Mouse (Mus musculus): ENCODE results near the gene Rims4. TPM values are rescaled to one million over a fixed set of nuclear protein-coding genes. Genes with fewer than 3 reads are reported as not detected.

Rims4 gene
- total and polyA plus RNA-seq, 2 experiments from 2014 or later = 0.07 to 0.08 TPM

- H3K27ac ChIP-seq (ENCODE audit: low read depth) = no peak overlapping the region
- H3K27me3 ChIP-seq (ENCODE audit: control insufficient read depth, insufficient read depth, low read length) = peaks cover 54% of the 10 kb centered on the region
- no peaks in the 10 kb centered on the region for H3K4me1 ChIP-seq (ENCODE audit: control insufficient read depth, insufficient read depth)
- ATAC-seq (ENCODE audit: insufficient read depth, low read depth) (no peak), DNase-seq (ENCODE audit: low spot score) (no peak)
- no peak overlapping the region for H3K4me2 ChIP-seq (ENCODE audit: low read depth, low read length)
- H3K9me3 ChIP-seq (replicated peaks; ENCODE audit: control insufficient read depth, low read length) = no peaks in the 10 kb centered on the region
- no peak overlapping the region for H3K4me3 ChIP-seq (ENCODE audit: low read depth, low read length)
- 88% methylated on average over 5 of the region's 5 CpGs for WGBS
- H3K36me3 ChIP-seq (replicated peaks; ENCODE audit: control insufficient read depth, insufficient read depth, low read length) = no peaks in the 10 kb centered on the region
- TF ChIP-seq EP300 (IDR thresholded peaks at IDR 0.05; ENCODE audit: low read depth) (no peak), CTCF (IDR thresholded peaks at IDR 0.05; ENCODE audit: low read depth) (no peak)
- H3K9ac ChIP-seq (replicated peaks; ENCODE audit: low read depth, low read length) = no peak overlapping the region
Measured at GRCm38 (mm10) chr2:163865311-163865710, 53.2 kb downstream of the Rims4 start.

GRCm38 (mm10) chr2:163858254-163858947 lies 60.1 kb downstream of the Rims4 start:
- TF ChIP-seq CTCF (IDR thresholded peaks at IDR 0.05; ENCODE audit: low read depth) (peak; percentile 63), EP300 (IDR thresholded peaks at IDR 0.05; ENCODE audit: low read depth) (no peak)
- ATAC-seq (ENCODE audit: insufficient read depth, low read depth) = peak; percentile 31; the same call in 1 of the 2 replicates
- H3K27ac ChIP-seq (ENCODE audit: low read depth) = no peak overlapping the region
- H3K4me2 ChIP-seq (ENCODE audit: low read depth, low read length) = no peak overlapping the region
- no peaks in the 10 kb centered on the region for H3K4me1 ChIP-seq (ENCODE audit: control insufficient read depth, insufficient read depth)
- 0 out of 2 replicates have a peak overlapping the region, but pooled peaks have one; percentile 0 for H3K4me3 ChIP-seq (ENCODE audit: low read depth, low read length)
- no peak overlapping the region for H3K9ac ChIP-seq (replicated peaks; ENCODE audit: low read depth, low read length)
- 13% methylated on average over 49 of the region's 50 CpGs for WGBS
- DNase-seq (ENCODE audit: low spot score) = no peak
- peaks cover 92% of the 10 kb centered on the region for H3K27me3 ChIP-seq (ENCODE audit: control insufficient read depth, insufficient read depth, low read length)
- H3K36me3 ChIP-seq (replicated peaks; ENCODE audit: control insufficient read depth, insufficient read depth, low read length) = no peaks in the 10 kb centered on the region
- no peaks in the 10 kb centered on the region for H3K9me3 ChIP-seq (replicated peaks; ENCODE audit: control insufficient read depth, low read length)

- no peaks in the 10 kb centered on the region for H3K4me1 ChIP-seq (ENCODE audit: control insufficient read depth, insufficient read depth)
- H3K4me2 ChIP-seq (ENCODE audit: low read depth, low read length) = no peak overlapping the region
- WGBS = 73% methylated on average over 6 of the region's 6 CpGs
- no peak overlapping the region for H3K4me3 ChIP-seq (ENCODE audit: low read depth, low read length)
- ATAC-seq (ENCODE audit: insufficient read depth, low read depth) (no peak), DNase-seq (ENCODE audit: low spot score) (no peak)
- TF ChIP-seq EP300 (IDR thresholded peaks at IDR 0.05; ENCODE audit: low read depth) = no peak
- TF ChIP-seq CTCF (IDR thresholded peaks at IDR 0.05; ENCODE audit: low read depth) = no peak
- H3K27ac ChIP-seq (ENCODE audit: low read depth) = no peak overlapping the region
- peaks cover 91% of the 10 kb centered on the region for H3K27me3 ChIP-seq (ENCODE audit: control insufficient read depth, insufficient read depth, low read length)
- H3K9me3 ChIP-seq (replicated peaks; ENCODE audit: control insufficient read depth, low read length) = no peaks in the 10 kb centered on the region
- no peaks in the 10 kb centered on the region for H3K36me3 ChIP-seq (replicated peaks; ENCODE audit: control insufficient read depth, insufficient read depth, low read length)
- H3K9ac ChIP-seq (replicated peaks; ENCODE audit: low read depth, low read length) = no peak overlapping the region
Measured at GRCm38 (mm10) chr2:163857233-163857632, 61.2 kb downstream of the Rims4 start.

DNA sequence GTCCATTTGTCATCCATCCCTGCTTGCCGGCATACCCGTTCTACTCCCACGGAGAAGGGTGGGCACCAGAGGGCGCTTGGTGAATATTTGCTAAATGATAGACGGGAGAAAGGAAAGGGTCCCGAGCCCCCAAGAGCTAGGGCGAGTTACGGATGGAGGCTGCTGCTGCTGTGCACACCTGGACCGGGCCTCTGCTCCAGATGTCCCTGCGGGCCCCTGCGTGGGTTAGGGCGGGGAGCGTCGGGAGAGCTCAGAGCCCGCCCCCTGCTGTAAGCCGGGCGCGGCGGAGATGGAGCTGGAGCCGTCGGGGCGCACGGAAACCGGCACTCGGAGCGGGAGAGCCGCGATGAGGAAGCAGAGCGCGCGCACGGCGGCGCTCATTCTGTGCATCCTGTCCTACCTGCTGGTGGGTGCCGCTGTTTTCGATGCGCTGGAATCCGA lies 65.0 kb downstream of the Rims4 start, which contains the start of gene Kcnk15:
Gene Kcnk15 (plus strand): TSS at position 191 of the 441 bp plus-strand sequence.
- H3K4me1 ChIP-seq (ENCODE audit: control insufficient read depth, insufficient read depth) = no peaks in the 10 kb centered on the region
- WGBS = under 1% methylated on average over 38 of the region's 38 CpGs
- no peak for ATAC-seq (ENCODE audit: insufficient read depth, low read depth)
- 0 out of 2 replicates have a peak within 1 kb of the TSS, but pooled peaks have one; percentile 12 for H3K4me2 ChIP-seq (ENCODE audit: low read depth, low read length)
- H3K27ac ChIP-seq (ENCODE audit: low read depth) = no peak within 1 kb of the TSS
- TF ChIP-seq EP300 (IDR thresholded peaks at IDR 0.05; ENCODE audit: low read depth) = no peak
- TF ChIP-seq CTCF (IDR thresholded peaks at IDR 0.05; ENCODE audit: low read depth) = peak; percentile 25
- no peak for DNase-seq (ENCODE audit: low spot score)
- H3K4me3 ChIP-seq (ENCODE audit: low read depth, low read length) = no peak within 1 kb of the TSS
- H3K9me3 ChIP-seq (replicated peaks; ENCODE audit: control insufficient read depth, low read length) = no peaks in the 10 kb centered on the region
- H3K9ac ChIP-seq (replicated peaks; ENCODE audit: low read depth, low read length) = no peak within 1 kb of the TSS
- H3K36me3 ChIP-seq (replicated peaks; ENCODE audit: control insufficient read depth, insufficient read depth, low read length) = no peaks in the 10 kb centered on the region
- H3K27me3 ChIP-seq (ENCODE audit: control insufficient read depth, insufficient read depth, low read length) = peaks cover 92% of the 10 kb centered on the region

DNA sequence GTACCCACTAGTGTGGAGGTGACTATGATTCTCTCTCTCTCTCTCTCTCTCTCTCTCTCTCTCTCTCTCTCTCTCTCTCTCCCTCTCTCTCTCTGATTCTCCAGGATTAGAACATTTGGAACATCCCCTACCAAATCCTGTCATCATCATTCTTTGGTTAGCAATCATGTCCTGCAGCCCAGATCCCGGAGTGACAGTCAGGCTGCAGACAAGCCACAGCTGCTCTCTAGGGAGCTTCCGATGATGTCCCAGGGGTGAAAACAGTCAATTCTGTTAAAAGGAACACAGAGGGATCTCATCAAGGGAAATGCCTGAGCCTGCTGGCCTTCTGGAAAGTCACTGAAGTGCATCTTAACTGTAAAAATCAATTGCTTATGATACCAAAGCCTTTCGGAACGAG lies 76.4 kb downstream of the Rims4 start:
- Histone ChIP-seq H3K27me3 (ENCODE audit: control insufficient read depth, insufficient read depth, low read length) (peaks cover 42% of the 10 kb centered on the region), H3K27ac (ENCODE audit: low read depth) (no peak overlapping the region), H3K9ac (replicated peaks; ENCODE audit: low read depth, low read length) (no peak overlapping the region), H3K4me3 (ENCODE audit: low read depth, low read length) (no peak overlapping the region), H3K9me3 (replicated peaks; ENCODE audit: control insufficient read depth, low read length) (0 out of 2 replicates have a peak, but pooled peaks cover 2% of the 10 kb centered on the region), H3K4me1 (ENCODE audit: control insufficient read depth, insufficient read depth) (peaks cover 8% of the 10 kb centered on the region), H3K36me3 (replicated peaks; ENCODE audit: control insufficient read depth, insufficient read depth, low read length) (no peaks in the 10 kb centered on the region), H3K4me2 (ENCODE audit: low read depth, low read length) (no peak overlapping the region)
- DNase-seq (ENCODE audit: low spot score) (no peak), ATAC-seq (ENCODE audit: insufficient read depth, low read depth) (no peak)
- WGBS = 59% methylated on average over 4 of the region's 4 CpGs
- no peak for TF ChIP-seq EP300 (IDR thresholded peaks at IDR 0.05; ENCODE audit: low read depth)
- no peak for TF ChIP-seq CTCF (IDR thresholded peaks at IDR 0.05; ENCODE audit: low read depth)

Data from heart, postnatal 0 days (tissue).